Mouse (Mus musculus) liver, adult 2 months (tissue): ENCODE results near the gene Twistnb. TPM values are rescaled to one million over a fixed set of nuclear protein-coding genes. Genes with fewer than 3 reads are reported as not detected.

Source experiments
- DNase-seq: peaks from one replicate; pipeline ENCODE4 v3.0.0-alpha.2; 2011; ENCODE audit warnings: low read depth, low spot score; ENCODE audit errors: extremely low read depth
- H3K27ac ChIP-seq: fragments of 200-500 bp; replicated peaks from 2 replicates; pipeline ENCODE4 v1.5.1; 2012; ENCODE audit warnings: low read depth, mild to moderate bottlenecking, control low read depth, inconsistent platforms, low read length; ENCODE audit not compliant: insufficient read depth
- H3K27me3 ChIP-seq: fragments of 200-500 bp; 2 replicates; pipeline ENCODE4 v1.6.1; 2012; ENCODE audit warnings: mild to moderate bottlenecking, moderate library complexity, low read length, inconsistent platforms; ENCODE audit not compliant: control insufficient read depth, insufficient read depth
- H3K36me3 ChIP-seq: fragments of 200-500 bp; 2 replicates; pipeline ENCODE4 v1.6.1; 2012; ENCODE audit warnings: low read length, inconsistent platforms; ENCODE audit not compliant: control insufficient read depth, insufficient read depth
- H3K4me1 ChIP-seq: fragments of 200-500 bp; 2 replicates; pipeline ENCODE4 v1.6.1; 2011; ENCODE audit warnings: low read length; ENCODE audit not compliant: control insufficient read depth, insufficient read depth
- H3K4me3 ChIP-seq: fragments of 200-500 bp; 2 replicates; pipeline ENCODE4 v1.5.1; 2011; ENCODE audit warnings: low read depth, mild to moderate bottlenecking, control low read depth, low read length, moderate library complexity; ENCODE audit not compliant: insufficient read depth
- H3K79me2 ChIP-seq: fragments of 200-500 bp; 2 replicates; pipeline ENCODE4 v1.6.1; 2012; ENCODE audit warnings: inconsistent platforms, mild to moderate bottlenecking, low read length, moderate library complexity; ENCODE audit not compliant: control insufficient read depth, insufficient read depth
- H3K9ac ChIP-seq: fragments of 200-500 bp; 2 replicates; pipeline ENCODE4 v1.6.1; 2012; ENCODE audit warnings: low read depth, mild to moderate bottlenecking, control low read depth, inconsistent platforms, low read length
- CTCF ChIP-seq: fragments of 200-500 bp; IDR thresholded peaks from 2 replicates; pipeline ENCODE4 v1.5.1; 2011; ENCODE audit warnings: low read depth, low read length, control low read depth
- POLR2A ChIP-seq: fragments of 200-500 bp; IDR thresholded peaks from 2 replicates; pipeline ENCODE4 v1.6.1; 2011; ENCODE audit warnings: low read length, control low read depth; ENCODE audit not compliant: insufficient read depth; ENCODE audit errors: extremely low read depth
- WGBS: fragments of 180-500 bp; shearing (Covaris S2); methylation state at CpG from one replicate; pipeline ENCODE4 v1.1.7; 2018; 5-methylcytosine and 5-hydroxymethylcytosine counted together
- polyA plus RNA-seq: library from polyadenylated mRNA; depleted of rRNA; stranded (reverse); fragments of >200 nt; gene quantifications from 2 replicates; pipeline ENCODE4 v1.2.3, GENCODE M21; 2012; rRNA removed
- total RNA-seq: library from RNA; depleted of rRNA; stranded (reverse); fragments of >200 nt; gene quantifications from 2 replicates; pipeline ENCODE4 v1.2.3, GENCODE M21; 2014; rRNA removed

Gene Twistnb
- total and polyA plus RNA-seq, 2 experiments, result 8.3 to 25.9 TPM

- 0 out of 2 replicates have a peak overlapping the region, but pooled peaks have one; percentile 17 for H3K27ac ChIP-seq
- peak; percentile 27 for DNase-seq
- TF ChIP-seq CTCF, result no peak
- no peak for TF ChIP-seq POLR2A
These were observed 4.4 kb downstream of the Twistnb start for GRCm38 (mm10) chr12:33433812-33434211.

GRCm38 (mm10) chr12:33434758-33435157, 5.3 kb downstream of the Twistnb start:
- H3K4me1 ChIP-seq, result peaks cover 2% of the 10 kb centered on the region; the same call in 1 of the 2 replicates
- H3K36me3 ChIP-seq, result peaks cover 23% of the 10 kb centered on the region
- peaks cover 8% of the 10 kb centered on the region; the same call in 1 of the 2 replicates for H3K79me2 ChIP-seq
- TF ChIP-seq POLR2A, result no peak
- TF ChIP-seq CTCF, result peak; percentile 23; the same call in 1 of the 2 replicates
- DNase-seq, result no peak
- no peaks in the 10 kb centered on the region for H3K27me3 ChIP-seq
- no peak overlapping the region for H3K27ac ChIP-seq
- H3K4me3 ChIP-seq, result no peak overlapping the region
- 97% methylated on average over 4 of the region's 4 CpGs for WGBS
- H3K9ac ChIP-seq, result no peak overlapping the region

More at GRCm38 (mm10) chr12:33433812-33434211, 4.4 kb downstream of the Twistnb start:
- 75% methylated on average over 9 of the region's 9 CpGs for WGBS
- H3K4me3 ChIP-seq, result peak overlapping the region; percentile 33; the same call in 1 of the 2 replicates
- peaks cover 19% of the 10 kb centered on the region for H3K36me3 ChIP-seq
- H3K79me2 ChIP-seq, result peaks cover 10% of the 10 kb centered on the region; the same call in 1 of the 2 replicates
- H3K4me1 ChIP-seq, result peaks cover 2% of the 10 kb centered on the region; the same call in 1 of the 2 replicates
- no peak overlapping the region for H3K9ac ChIP-seq
- no peaks in the 10 kb centered on the region for H3K27me3 ChIP-seq

GRCm38 (mm10) chr12:33455418-33455817, 26.0 kb downstream of the Twistnb start:
- Histone ChIP-seq H3K79me2 (no peaks in the 10 kb centered on the region), H3K27me3 (no peaks in the 10 kb centered on the region), H3K4me1 (no peaks in the 10 kb centered on the region), H3K27ac (no peak overlapping the region), H3K36me3 (no peaks in the 10 kb centered on the region), H3K9ac (no peak overlapping the region), H3K4me3 (no peak overlapping the region)
- no peak for DNase-seq
- WGBS, result 82% methylated on average over 7 of the region's 7 CpGs
- TF ChIP-seq POLR2A (no peak), CTCF (no peak)

GRCm38 (mm10) chr12:33456242-33456641, 26.8 kb downstream of the Twistnb start:
- no peak for DNase-seq
- 46% methylated on average over 5 of the region's 5 CpGs for WGBS
- TF ChIP-seq POLR2A, result no peak
- no peak for TF ChIP-seq CTCF
- H3K4me3 ChIP-seq, result no peak overlapping the region
- no peaks in the 10 kb centered on the region for H3K36me3 ChIP-seq
- no peaks in the 10 kb centered on the region for H3K27me3 ChIP-seq
- H3K9ac ChIP-seq, result no peak overlapping the region
- no peak overlapping the region for H3K27ac ChIP-seq
- no peaks in the 10 kb centered on the region for H3K79me2 ChIP-seq
- no peaks in the 10 kb centered on the region for H3K4me1 ChIP-seq

- no peaks in the 10 kb centered on the region for H3K79me2 ChIP-seq
- WGBS, result 28% methylated on average over 5 of the region's 5 CpGs
- DNase-seq, result peak; percentile 1
- H3K36me3 ChIP-seq, result no peaks in the 10 kb centered on the region
- H3K9ac ChIP-seq, result no peak overlapping the region
- no peak for TF ChIP-seq CTCF
- TF ChIP-seq POLR2A, result no peak
- no peak overlapping the region for H3K4me3 ChIP-seq
- H3K4me1 ChIP-seq, result no peaks in the 10 kb centered on the region
- no peak overlapping the region for H3K27ac ChIP-seq
- H3K27me3 ChIP-seq, result no peaks in the 10 kb centered on the region
These were observed 51.5 kb downstream of the Twistnb start for GRCm38 (mm10) chr12:33480975-33481374.

- Histone ChIP-seq H3K79me2 (no peaks in the 10 kb centered on the region), H3K9ac (no peak overlapping the region), H3K4me3 (no peak overlapping the region), H3K4me1 (no peaks in the 10 kb centered on the region), H3K27me3 (no peaks in the 10 kb centered on the region), H3K36me3 (no peaks in the 10 kb centered on the region), H3K27ac (no peak overlapping the region)
- WGBS, result 78% methylated on average over 2 of the region's 2 CpGs
- no peak for TF ChIP-seq CTCF
- no peak for TF ChIP-seq POLR2A
- no peak for DNase-seq
These were observed 53.5 kb downstream of the Twistnb start for GRCm38 (mm10) chr12:33482931-33483330.

Other genes starting within 250 kb of the Twistnb start
- not detected in 2 replicates for gene Efcab10, start 34.8 kb upstream of the Twistnb start, total RNA-seq
- not detected in 2 replicates for gene Efcab10, start 34.8 kb upstream of the Twistnb start, polyA plus RNA-seq